Mouse (Mus musculus): ENCODE data around the gene Olfr937. TPM values are rescaled to one million over a fixed set of nuclear protein-coding genes. Genes with fewer than 3 reads are reported as not detected.

The Olfr937 gene
- total RNA-seq (2021), result not detected
- long read RNA-seq, experiment 1, result 0 reads
- long read RNA-seq, experiment 2, result 0 reads

GRCm38 (mm10) chr9:39064851-39065250 is at the start of gene Olfr937:
Gene Olfr937 (minus strand): TSS chr9:39064951.
- DNase-seq (ENCODE audit: low spot score), result no peak

GRCm38 (mm10) chr9:39078787-39079186 is 14.0 kb upstream of the Olfr937 start, which contains the start of gene Olfr938:
Gene Olfr938 (minus strand): TSS chr9:39078887.
- no peak for DNase-seq (ENCODE audit: low spot score)

- DNase-seq (ENCODE audit: low spot score), result no peak
These were observed 41.5 kb downstream of the Olfr937 start, which contains the start of gene Olfr146 for GRCm38 (mm10) chr9:39023277-39023676. Gene Olfr146 (minus strand): TSS chr9:39023377.

Small RNA genes lying within 50 kb of the gene (microRNA-seq; reads per million reads assigned to microRNA genes)
- gene Gm25032 (not detected), gene Gm25529 (not detected)

Other genes with a start within 250 kb of the Olfr937 start
- gene Olfr923, start 238.4 kb downstream of the Olfr937 start, total RNA-seq (2021), result not detected
- not detected for gene Olfr924, start 220.5 kb downstream of the Olfr937 start, total RNA-seq (2021)
- not detected for gene Olfr26, start 209.9 kb downstream of the Olfr937 start, total RNA-seq (2021)
- gene Olfr926, start 187.8 kb downstream of the Olfr937 start, total RNA-seq (2021), result not detected
- not detected for gene Olfr930, start 135.1 kb downstream of the Olfr937 start, total RNA-seq (2021)
- not detected for gene Olfr933, start 92.6 kb downstream of the Olfr937 start, total RNA-seq (2021)
- gene Olfr934, start 76.6 kb downstream of the Olfr937 start, total RNA-seq (2021), result not detected
- gene Olfr935, start 65.3 kb downstream of the Olfr937 start, total RNA-seq (2021), result not detected
- not detected for gene Olfr146, start 41.6 kb downstream of the Olfr937 start, total RNA-seq (2021)
- gene Olfr938, start 13.9 kb upstream of the Olfr937 start, total RNA-seq (2021), result not detected
- not detected for gene Olfr27, start 63.2 kb upstream of the Olfr937 start, total RNA-seq (2021)
- not detected for gene Olfr943, start 101.4 kb upstream of the Olfr937 start, total RNA-seq (2021)
- gene Olfr944, start 137.0 kb upstream of the Olfr937 start, total RNA-seq (2021), result not detected
- not detected for gene Olfr1537, start 185.0 kb upstream of the Olfr937 start, total RNA-seq (2021)
- gene Olfr945, start 211.9 kb upstream of the Olfr937 start, total RNA-seq (2021), result not detected